Mouse (Mus musculus): Measurements from ENCODE around the gene Pnpla1. TPM values are rescaled to one million over a fixed set of nuclear protein-coding genes. Genes with fewer than 3 reads are reported as not detected.

Pnpla1 gene
- polyA plus RNA-seq, 1 experiment from 2014 or later, result 13.8 TPM

GRCm38 (mm10) chr17:28913200-28913599 is 55.0 kb downstream of the Pnpla1 start:
- Histone ChIP-seq H3K4me1 (peaks cover 6% of the 10 kb centered on the region), H3K27me3 (peaks cover 11% of the 10 kb centered on the region; the same call in 1 of the 2 replicates), H3K4me2 (no peak overlapping the region), H3K27ac (no peak overlapping the region), H3K4me3 (no peak overlapping the region), H3K9ac (no peak overlapping the region), H3K9me3 (no peaks in the 10 kb centered on the region), H3K36me3 (no peaks in the 10 kb centered on the region)
- WGBS, result 74% methylated on average over 5 of the region's 5 CpGs
- no peak for ATAC-seq (ENCODE audit: insufficient number of reproducible peaks, low FRiP score, low TSS enrichment, low read depth)

GRCm38 (mm10) chr17:28913940-28914339 is 55.7 kb downstream of the Pnpla1 start:
- WGBS, result 72% methylated on average over 6 of the region's 6 CpGs
- no peak for ATAC-seq (ENCODE audit: insufficient number of reproducible peaks, low FRiP score, low TSS enrichment, low read depth)

GRCm38 (mm10) chr17:28915060-28915628 is 56.9 kb downstream of the Pnpla1 start, which contains the start of gene 4930539E08Rik:
Gene 4930539E08Rik, minus strand, starts transcription at chr17:28915324.
- no peaks in the 10 kb centered on the region for H3K4me1 ChIP-seq
- H3K9me3 ChIP-seq, result no peaks in the 10 kb centered on the region
- H3K4me2 ChIP-seq, result no peak within 1 kb of the TSS
- H3K4me3 ChIP-seq, result no peak within 1 kb of the TSS
- no peaks in the 10 kb centered on the region for H3K27me3 ChIP-seq
- H3K9ac ChIP-seq, result no peak within 1 kb of the TSS
- WGBS, result 68% methylated on average over 12 of the region's 12 CpGs
- H3K36me3 ChIP-seq, result no peaks in the 10 kb centered on the region
- ATAC-seq (ENCODE audit: insufficient number of reproducible peaks, low FRiP score, low TSS enrichment, low read depth), result no peak
- H3K27ac ChIP-seq, result no peak within 1 kb of the TSS

More at GRCm38 (mm10) chr17:28913940-28914339, 55.7 kb downstream of the Pnpla1 start:
- Histone ChIP-seq H3K9ac (no peak overlapping the region), H3K36me3 (no peaks in the 10 kb centered on the region), H3K4me3 (no peak overlapping the region), H3K9me3 (no peaks in the 10 kb centered on the region), H3K27me3 (peaks cover 5% of the 10 kb centered on the region; the same call in 1 of the 2 replicates), H3K4me1 (peaks cover 6% of the 10 kb centered on the region), H3K27ac (no peak overlapping the region), H3K4me2 (no peak overlapping the region)

GRCm38 (mm10) chr17:28916520-28916919 is 58.3 kb downstream of the Pnpla1 start:
- Histone ChIP-seq H3K4me3 (no peak overlapping the region), H3K36me3 (no peaks in the 10 kb centered on the region), H3K27me3 (no peaks in the 10 kb centered on the region), H3K9me3 (no peaks in the 10 kb centered on the region), H3K27ac (no peak overlapping the region), H3K4me2 (no peak overlapping the region), H3K4me1 (no peaks in the 10 kb centered on the region), H3K9ac (no peak overlapping the region)
- WGBS, result 95% methylated on average over 1 of the region's 1 CpGs
- no peak for ATAC-seq (ENCODE audit: insufficient number of reproducible peaks, low FRiP score, low TSS enrichment, low read depth)

GRCm38 (mm10) chr17:28921086-28921485 is 62.9 kb downstream of the Pnpla1 start:
- Histone ChIP-seq H3K27ac (no peak overlapping the region), H3K9me3 (no peaks in the 10 kb centered on the region), H3K4me1 (no peaks in the 10 kb centered on the region), H3K4me3 (no peak overlapping the region), H3K9ac (no peak overlapping the region), H3K27me3 (no peaks in the 10 kb centered on the region), H3K4me2 (no peak overlapping the region), H3K36me3 (no peaks in the 10 kb centered on the region)
- no peak for ATAC-seq (ENCODE audit: insufficient number of reproducible peaks, low FRiP score, low TSS enrichment, low read depth)
- 73% methylated on average over 8 of the region's 8 CpGs for WGBS

GRCm38 (mm10) chr17:28922096-28922495 is 63.9 kb downstream of the Pnpla1 start:
- ATAC-seq (ENCODE audit: insufficient number of reproducible peaks, low FRiP score, low TSS enrichment, low read depth), result no peak
- WGBS, result 67% methylated on average over 6 of the region's 6 CpGs

GRCm38 (mm10) chr17:28924957-28925595 is 66.9 kb downstream of the Pnpla1 start:
- Histone ChIP-seq H3K4me1 (peaks cover 3% of the 10 kb centered on the region), H3K4me3 (no peak overlapping the region), H3K36me3 (no peaks in the 10 kb centered on the region), H3K27ac (no peak overlapping the region), H3K9ac (no peak overlapping the region), H3K4me2 (no peak overlapping the region), H3K9me3 (no peaks in the 10 kb centered on the region), H3K27me3 (no peaks in the 10 kb centered on the region)
- no peak for ATAC-seq (ENCODE audit: insufficient number of reproducible peaks, low FRiP score, low TSS enrichment, low read depth)
- 75% methylated on average over 8 of the region's 8 CpGs for WGBS

More at GRCm38 (mm10) chr17:28922096-28922495, 63.9 kb downstream of the Pnpla1 start:
- Histone ChIP-seq H3K27me3 (no peaks in the 10 kb centered on the region), H3K36me3 (no peaks in the 10 kb centered on the region), H3K4me2 (no peak overlapping the region), H3K4me3 (no peak overlapping the region), H3K9ac (no peak overlapping the region), H3K4me1 (0 out of 2 replicates have a peak, but pooled peaks cover 2% of the 10 kb centered on the region), H3K9me3 (no peaks in the 10 kb centered on the region), H3K27ac (no peak overlapping the region)

- Histone ChIP-seq H3K4me1 (peaks cover 12% of the 10 kb centered on the region), H3K27ac (no peak overlapping the region), H3K4me2 (no peak overlapping the region), H3K27me3 (no peaks in the 10 kb centered on the region), H3K4me3 (no peak overlapping the region), H3K9ac (no peak overlapping the region), H3K9me3 (no peaks in the 10 kb centered on the region), H3K36me3 (no peaks in the 10 kb centered on the region)
- 17% methylated on average over 13 of the region's 13 CpGs for WGBS
- ATAC-seq (ENCODE audit: insufficient number of reproducible peaks, low FRiP score, low TSS enrichment, low read depth), result no peak
Measured at GRCm38 (mm10) chr17:28926380-28926779, 68.2 kb downstream of the Pnpla1 start.

GRCm38 (mm10) chr17:28926866-28927635 is 68.8 kb downstream of the Pnpla1 start:
- H3K27ac ChIP-seq, result no peak overlapping the region
- no peak overlapping the region for H3K4me3 ChIP-seq
- H3K36me3 ChIP-seq, result no peaks in the 10 kb centered on the region
- H3K9me3 ChIP-seq, result no peaks in the 10 kb centered on the region
- H3K9ac ChIP-seq, result no peak overlapping the region
- 47% methylated on average over 15 of the region's 15 CpGs for WGBS
- no peak overlapping the region for H3K4me2 ChIP-seq
- H3K4me1 ChIP-seq, result peaks cover 12% of the 10 kb centered on the region
- ATAC-seq (ENCODE audit: insufficient number of reproducible peaks, low FRiP score, low TSS enrichment, low read depth), result no peak
- no peaks in the 10 kb centered on the region for H3K27me3 ChIP-seq

- Histone ChIP-seq H3K36me3 (no peaks in the 10 kb centered on the region), H3K4me1 (peaks cover 12% of the 10 kb centered on the region), H3K27me3 (no peaks in the 10 kb centered on the region), H3K4me2 (no peak overlapping the region), H3K4me3 (no peak overlapping the region), H3K27ac (no peak overlapping the region), H3K9me3 (no peaks in the 10 kb centered on the region), H3K9ac (no peak overlapping the region)
- ATAC-seq (ENCODE audit: insufficient number of reproducible peaks, low FRiP score, low TSS enrichment, low read depth), result no peak
- 71% methylated on average over 9 of the region's 9 CpGs for WGBS
Measured at GRCm38 (mm10) chr17:28928004-28928403, 69.8 kb downstream of the Pnpla1 start.

GRCm38 (mm10) chr17:28929369-28929768 is 71.2 kb downstream of the Pnpla1 start:
- Histone ChIP-seq H3K9me3 (no peaks in the 10 kb centered on the region), H3K4me3 (no peak overlapping the region), H3K27ac (no peak overlapping the region), H3K4me2 (no peak overlapping the region), H3K9ac (no peak overlapping the region), H3K36me3 (no peaks in the 10 kb centered on the region), H3K4me1 (peaks cover 12% of the 10 kb centered on the region), H3K27me3 (no peaks in the 10 kb centered on the region)
- 92% methylated on average over 4 of the region's 4 CpGs for WGBS
- no peak for ATAC-seq (ENCODE audit: insufficient number of reproducible peaks, low FRiP score, low TSS enrichment, low read depth)
